ENCODE assay signal across 18 mouse cellular contexts in the genomic region with DNA sequence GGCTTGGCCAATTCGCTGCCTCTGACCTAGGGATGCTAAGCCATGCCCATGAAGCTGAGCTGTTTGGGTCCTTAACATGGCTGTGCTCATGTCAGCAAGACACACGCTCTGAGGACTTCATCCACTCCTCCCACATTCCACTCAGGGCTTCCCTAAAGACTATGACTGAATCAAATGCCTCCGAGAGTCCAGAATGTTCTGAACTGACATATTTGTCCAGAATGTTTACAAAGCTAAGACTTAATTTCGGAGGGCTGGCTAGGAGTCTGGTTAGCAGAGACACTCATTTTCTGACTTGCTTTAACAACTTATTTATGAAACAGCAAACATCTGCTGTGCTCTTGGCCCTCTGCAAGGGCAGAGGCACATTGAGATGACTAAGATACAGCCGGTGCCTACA.
"Had no signal": no experiment of that assay in that cellular context is flagged by ENCODE, and none has a peak within 500 bp of the region (broad histone marks: within the 10 kb centered on the region; RNA-seq: fewer than 3 reads in every experiment).

No protein-coding gene starts in this region.

- DNase-seq: kidney, adult 11 months; kidney, adult 9 months; kidney, postnatal 25 days; layer of hippocampus, adult 9-11 months; layer of hippocampus, postnatal 36 days; liver, embryonic 13.5 days; retina, postnatal 1 day; right cerebral cortex, postnatal 25 days; thymus, postnatal 25 days had no signal

- H3K4me3 ChIP-seq: intestine, embryonic 15.5 days; layer of hippocampus, adult 2 months; left cerebral cortex, adult 2 months; liver, embryonic 13.5 days; lung, embryonic 15.5 days; midbrain, embryonic 12.5 days; midbrain, embryonic 15.5 days; neural tube, embryonic 12.5 days; neural tube, embryonic 15.5 days; stomach, embryonic 15.5 days had no signal

- H3K4me1 ChIP-seq: intestine, embryonic 15.5 days; liver, embryonic 13.5 days; lung, embryonic 15.5 days; midbrain, embryonic 12.5 days; midbrain, embryonic 15.5 days; neural tube, embryonic 12.5 days; neural tube, embryonic 15.5 days; stomach, embryonic 15.5 days had no signal
